8 mouse cellular contexts compared by ENCODE assay signal in genomic region chr10:4088744-4089414, GRCm38 (mm10).
A peak's percentile ranks its signal among the peaks of the same experiment; 100 is the strongest.
DNase-seq lines count a peak whose midpoint lies in the region; ATAC-seq and TF ChIP-seq lines count a peak whose summit lies in the region.

No protein-coding gene starts in this region.

- WGBS in heart, postnatal 0 days = 66% methylated on average over 7 of the region's 7 CpGs
- WGBS in small intestine, adult 2 months = 75% methylated on average over 7 of the region's 7 CpGs

- DNase-seq in heart, postnatal 0 days (ENCODE audit: low spot score) = no peak
- no peak for DNase-seq in heart, postnatal 25 days (ENCODE audit: low spot score)
- DNase-seq in 3T3-L1 (ENCODE audit: low read depth, low spot score) = peak; percentile 43
- peak; percentile 72 for DNase-seq in R1 (ENCODE audit: low read depth, low spot score)
- DNase-seq in heart, postnatal 4 days = peak; percentile 65
- no peak for DNase-seq in layer of hippocampus, postnatal 36 days

- no peak for TF ChIP-seq POLR2A in small intestine, adult 2 months (IDR thresholded peaks at IDR 0.05; ENCODE audit: low read depth, low read length)

- 0 out of 2 replicates have a peak, but pooled peaks cover 2% of the 10 kb centered on the region for H3K36me3 ChIP-seq in heart, postnatal 0 days (replicated peaks; ENCODE audit: control insufficient read depth, insufficient read depth, low read length)
- no peaks in the 10 kb centered on the region for H3K36me3 ChIP-seq in small intestine, adult 2 months (ENCODE audit: control insufficient read depth, insufficient read depth, low read length)

- no peak overlapping the region for H3K27ac ChIP-seq in heart, postnatal 0 days (ENCODE audit: low read depth)
- no peak overlapping the region for H3K27ac ChIP-seq in small intestine, adult 2 months (ENCODE audit: insufficient read depth, low read depth, low read length)

- intact Hi-C loops in heart, postnatal 25 days (cut with DNase I) = loop anchor here (5.0 kb wide), 3 partner anchors 92 to 258 kb away; partner anchors contain the start of gene Akap12

- H3K4me2 ChIP-seq in heart, postnatal 0 days (ENCODE audit: low read depth, low read length) = no peak overlapping the region

- H3K9me3 ChIP-seq in heart, postnatal 0 days (replicated peaks; ENCODE audit: control insufficient read depth, low read length) = no peaks in the 10 kb centered on the region

- no peak for ATAC-seq in heart, postnatal 0 days (ENCODE audit: insufficient read depth, low read depth)
- no peak for ATAC-seq in cerebellum, adult (ENCODE audit: insufficient number of reproducible peaks, low FRiP score, low TSS enrichment)

- no peak overlapping the region for H3K4me3 ChIP-seq in heart, postnatal 0 days (ENCODE audit: low read depth, low read length)
- H3K4me3 ChIP-seq in small intestine, adult 2 months (ENCODE audit: low read depth, low read length) = no peak overlapping the region

- H3K27me3 ChIP-seq in heart, postnatal 0 days (ENCODE audit: control insufficient read depth, insufficient read depth, low read length) = no peaks in the 10 kb centered on the region
- no peaks in the 10 kb centered on the region for H3K27me3 ChIP-seq in small intestine, adult 2 months (ENCODE audit: control insufficient read depth, insufficient read depth, low read length)

- TF ChIP-seq EP300 in heart, postnatal 0 days (IDR thresholded peaks at IDR 0.05; ENCODE audit: low read depth) = no peak

- no peaks in the 10 kb centered on the region for H3K4me1 ChIP-seq in heart, postnatal 0 days (ENCODE audit: control insufficient read depth, insufficient read depth)
- H3K4me1 ChIP-seq in small intestine, adult 2 months (ENCODE audit: control insufficient read depth, insufficient read depth, insufficient read length, low read length) = no peaks in the 10 kb centered on the region

- H3K9ac ChIP-seq in heart, postnatal 0 days (replicated peaks; ENCODE audit: low read depth, low read length) = no peak overlapping the region

- peak; percentile 65 for TF ChIP-seq CTCF in heart, postnatal 0 days (IDR thresholded peaks at IDR 0.05; ENCODE audit: low read depth)
- TF ChIP-seq CTCF in small intestine, adult 2 months (IDR thresholded peaks at IDR 0.05; ENCODE audit: extremely low read depth, insufficient read length, insufficient replicate concordance, low read depth, low read length) = peak; percentile 36; the same call in 1 of the 2 replicates

Comparison
In these comparisons a context has a peak if more than half of its experiments do, and no peak if none do; other contexts are left out.
1. DNase-seq: peak in 3T3-L1 (single experiment), R1 (single experiment) and heart, postnatal 4 days (single experiment); none in heart, postnatal 0 days (single experiment), heart, postnatal 25 days (single experiment) and layer of hippocampus, postnatal 36 days (0 of 2).